Mouse (Mus musculus): ENCODE results near the gene Plppr2. TPM values are rescaled to one million over a fixed set of nuclear protein-coding genes. Genes with fewer than 3 reads are reported as not detected.

Gene Plppr2
- total and polyA plus RNA-seq, 3 experiments, result not detected

DNA sequence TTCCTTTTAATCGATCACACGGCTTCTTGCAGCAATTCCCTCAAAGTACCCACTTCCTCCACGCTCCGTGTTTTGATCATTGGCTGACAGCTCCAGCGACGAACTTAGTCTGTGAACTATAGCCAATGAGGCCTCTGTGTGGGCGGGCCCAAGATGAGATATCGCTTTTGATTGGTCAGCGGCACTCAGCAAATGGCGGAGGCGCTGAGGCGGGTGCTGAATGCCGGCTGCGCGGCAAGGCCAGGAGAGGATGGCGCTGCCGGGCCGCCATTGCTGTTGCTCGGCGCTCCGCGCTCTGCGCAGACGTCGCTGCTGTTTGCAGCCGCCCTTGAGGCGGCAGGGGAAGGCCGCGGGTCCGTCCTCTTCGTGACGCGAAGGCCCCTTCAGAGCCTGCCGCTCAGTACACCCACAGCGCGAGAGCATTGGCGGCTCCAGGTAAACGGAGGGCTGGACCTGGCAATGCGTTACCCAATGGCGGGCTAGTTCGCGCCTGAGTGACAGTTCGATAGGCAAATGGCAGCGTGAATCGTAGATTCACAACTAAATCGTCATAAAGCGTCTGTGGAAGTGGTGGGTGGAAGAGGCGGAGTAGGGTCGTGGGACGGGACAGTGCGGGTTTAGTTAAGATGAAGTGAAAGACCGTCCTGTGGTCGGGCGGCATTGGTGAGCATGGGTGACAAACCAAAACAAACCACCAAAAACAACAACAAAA is 18.9 kb downstream of the Plppr2 start, which contains the start of gene Swsap1:
Swsap1 (plus strand) TSS at position 186 of the 712 bp plus-strand sequence.
- peaks cover 6% of the 10 kb centered on the region for H3K27me3 ChIP-seq (replicated peaks)
- peaks cover 2 to 10% of the 10 kb centered on the region in 2 experiments; a peak in 3 of 4 replicates for H3K4me1 ChIP-seq (ENCODE audit: control insufficient read depth in 1 of 2, insufficient read depth in 2 of 2)
- TF ChIP-seq CHD1 (IDR thresholded peaks at IDR 0.05; ENCODE audit: low read depth, low read length), result no peak
- TF ChIP-seq GABPA (IDR thresholded peaks at IDR 0.05; ENCODE audit: insufficient replicate concordance, low read depth, low read length), result no peak
- peak; percentile 59; the same call in 1 of the 2 replicates for TF ChIP-seq MAX (IDR thresholded peaks at IDR 0.05; ENCODE audit: low read length)
- no peak for TF ChIP-seq JUND (conservative IDR thresholded peaks at IDR 0.05; ENCODE audit: low read depth, low read length)
- no peak for TF ChIP-seq ZC3H11A (IDR thresholded peaks at IDR 0.05; ENCODE audit: low read depth, low read length)
- peak; percentile 90 for TF ChIP-seq CHD2 (IDR thresholded peaks at IDR 0.05; ENCODE audit: low read length)
- TF ChIP-seq RAD21 (IDR thresholded peaks at IDR 0.05; ENCODE audit: low read depth, low read length), result no peak
- no peak for TF ChIP-seq USF2 (conservative IDR thresholded peaks at IDR 0.05; ENCODE audit: low read depth, low read length)
- TF ChIP-seq JUN (IDR thresholded peaks at IDR 0.05; ENCODE audit: insufficient read depth, low read depth, low read length), result no peak
- TF ChIP-seq ETS1 (conservative IDR thresholded peaks at IDR 0.05; ENCODE audit: low read depth, low read length), result no peak
- TF ChIP-seq ZMIZ1 (IDR thresholded peaks at IDR 0.05; ENCODE audit: low read depth, low read length), result no peak; the same call in 1 of the 2 replicates
- no peak for TF ChIP-seq SMC3 (IDR thresholded peaks at IDR 0.05; ENCODE audit: low read depth, low read length)
- peak; percentile 14; the same call in 1 of the 2 replicates for TF ChIP-seq BHLHE40 (IDR thresholded peaks at IDR 0.05; ENCODE audit: low read depth, low read length)
- 0 out of 2 replicates have a peak, but pooled peaks have one; percentile 42 for TF ChIP-seq MYC (IDR thresholded peaks at IDR 0.05; ENCODE audit: low read depth, low read length)
- TF ChIP-seq IRF4 (IDR thresholded peaks at IDR 0.05; ENCODE audit: low read depth, low read length), result peak; percentile 62
- TF ChIP-seq TCF12 (IDR thresholded peaks at IDR 0.05; ENCODE audit: low read depth, low read length), result peak; percentile 61; the same call in 1 of the 2 replicates
- TF ChIP-seq POLR2A (IDR thresholded peaks at IDR 0.05; ENCODE audit: low read depth, low read length), result peak; percentile 84
- peak; percentile 75 for TF ChIP-seq HCFC1 (IDR thresholded peaks at IDR 0.05; ENCODE audit: low read depth, low read length)
- peak; percentile 65; the same call in 1 of the 2 replicates for TF ChIP-seq MXI1 (IDR thresholded peaks at IDR 0.05; ENCODE audit: low read depth, low read length)
- TF ChIP-seq MEF2A (IDR thresholded peaks at IDR 0.05; ENCODE audit: borderline replicate concordance, low read depth, low read length), result no peak
- TF ChIP-seq ELF1 (IDR thresholded peaks at IDR 0.05; ENCODE audit: low read depth, low read length), result peak; percentile 77
- TF ChIP-seq PAX5 (IDR thresholded peaks at IDR 0.05; ENCODE audit: low read length), result no peak
- TF ChIP-seq RCOR1 (conservative IDR thresholded peaks at IDR 0.05; ENCODE audit: low read depth, low read length), result no peak
- TF ChIP-seq POLR2AphosphoS2 (IDR thresholded peaks at IDR 0.05; ENCODE audit: low read depth, low read length), result no peak
- no peak for TF ChIP-seq EP300 (IDR thresholded peaks at IDR 0.05; ENCODE audit: low read length)
- TF ChIP-seq NRF1 (IDR thresholded peaks at IDR 0.05; ENCODE audit: low read depth, low read length), result peak; percentile 61
- no peak for TF ChIP-seq UBTF (IDR thresholded peaks at IDR 0.05; ENCODE audit: low read depth, low read length)
- TF ChIP-seq USF1 (IDR thresholded peaks at IDR 0.05; ENCODE audit: low read depth, low read length), result no peak
- TF ChIP-seq CTCF (conservative IDR thresholded peaks at IDR 0.05 in 1 of 2, IDR thresholded peaks at IDR 0.05 in 1 of 2; ENCODE audit: low read depth in 2 of 2, low read length in 2 of 2), result no peak
- no peak for TF ChIP-seq ZNF384 (IDR thresholded peaks at IDR 0.05; ENCODE audit: low read depth, low read length)
- no peak for TF ChIP-seq KAT2A (IDR thresholded peaks at IDR 0.05; ENCODE audit: insufficient replicate concordance, low read length)
- no peak for TF ChIP-seq ZKSCAN1 (IDR thresholded peaks at IDR 0.05; ENCODE audit: borderline replicate concordance, low read depth, low read length)
- TF ChIP-seq NELFE (IDR thresholded peaks at IDR 0.05; ENCODE audit: low read depth, low read length), result peak; percentile 45
- no peak; the same call in 1 of the 2 replicates for TF ChIP-seq SIN3A (IDR thresholded peaks at IDR 0.05; ENCODE audit: low read length)
- TF ChIP-seq TBP (conservative IDR thresholded peaks at IDR 0.05; ENCODE audit: low read depth, low read length), result peak; percentile 73; the same call in 1 of the 2 replicates
- TF ChIP-seq E2F4 (IDR thresholded peaks at IDR 0.05; ENCODE audit: insufficient replicate concordance, low read depth, low read length), result no peak
- no peak for TF ChIP-seq MAFK (IDR thresholded peaks at IDR 0.05; ENCODE audit: insufficient replicate concordance, low read length)
- no peak for TF ChIP-seq MAZ (IDR thresholded peaks at IDR 0.05; ENCODE audit: low read depth, low read length)
- H3K9ac ChIP-seq (ENCODE audit: insufficient read depth, low read depth), result peak within 1 kb of the TSS; percentile 89
- dilution Hi-C loops (cut with MboI; ENCODE audit: extremely low pct_ligation_motif_present, extremely low pct_unique_long_range_greater_than_20kb, low sequenced_read_pairs), result no loop called here
- peak; percentile 98 for DNase-seq (ENCODE audit: extremely low read depth)
- H3K27ac ChIP-seq (ENCODE audit: insufficient read depth, low read depth), result peak within 1 kb of the TSS; percentile 84
- H3K4me2 ChIP-seq (ENCODE audit: insufficient read depth, low read depth, poor library complexity, severe bottlenecking), result peak within 1 kb of the TSS; percentile 88
- H3K79me2 ChIP-seq (replicated peaks; ENCODE audit: control insufficient read depth, extremely low read depth, insufficient read depth, poor library complexity, severe bottlenecking), result 0 out of 2 replicates have a peak, but pooled peaks cover 3% of the 10 kb centered on the region
- peaks cover 3% of the 10 kb centered on the region in 2 experiments for H3K36me3 ChIP-seq (replicated peaks in 1 of 2; ENCODE audit: control insufficient read depth in 1 of 2, insufficient read depth in 1 of 2, low read length in 1 of 2)
- peak within 1 kb of the TSS; percentile 59 to 79 (median 77) for H3K4me3 ChIP-seq (replicated peaks in 1 of 3; ENCODE audit: low read depth in 2 of 3, low read length in 2 of 3, poor library complexity in 1 of 3)
- in situ Hi-C loops (cut with MboI; ENCODE audit: low pct_ligation_motif_present, low pct_unique_long_range_greater_than_20kb, low sequenced_read_pairs), result no loop called here
- peaks cover 3% of the 10 kb centered on the region for H3K9me3 ChIP-seq (replicated peaks; ENCODE audit: low read length)

Measured in CH12.LX (cell line).